Mouse (Mus musculus) cerebral cortex, adult 2 months (tissue): Measurements from ENCODE around the gene Pnpla3.

ENCODE experiments used
- WGBS: fragments of 180-500 bp; shearing (Covaris S2); methylation state at CpG from one replicate; pipeline ENCODE4 v1.1.7; 2018; 5-methylcytosine and 5-hydroxymethylcytosine counted together

The Pnpla3 gene

DNA sequence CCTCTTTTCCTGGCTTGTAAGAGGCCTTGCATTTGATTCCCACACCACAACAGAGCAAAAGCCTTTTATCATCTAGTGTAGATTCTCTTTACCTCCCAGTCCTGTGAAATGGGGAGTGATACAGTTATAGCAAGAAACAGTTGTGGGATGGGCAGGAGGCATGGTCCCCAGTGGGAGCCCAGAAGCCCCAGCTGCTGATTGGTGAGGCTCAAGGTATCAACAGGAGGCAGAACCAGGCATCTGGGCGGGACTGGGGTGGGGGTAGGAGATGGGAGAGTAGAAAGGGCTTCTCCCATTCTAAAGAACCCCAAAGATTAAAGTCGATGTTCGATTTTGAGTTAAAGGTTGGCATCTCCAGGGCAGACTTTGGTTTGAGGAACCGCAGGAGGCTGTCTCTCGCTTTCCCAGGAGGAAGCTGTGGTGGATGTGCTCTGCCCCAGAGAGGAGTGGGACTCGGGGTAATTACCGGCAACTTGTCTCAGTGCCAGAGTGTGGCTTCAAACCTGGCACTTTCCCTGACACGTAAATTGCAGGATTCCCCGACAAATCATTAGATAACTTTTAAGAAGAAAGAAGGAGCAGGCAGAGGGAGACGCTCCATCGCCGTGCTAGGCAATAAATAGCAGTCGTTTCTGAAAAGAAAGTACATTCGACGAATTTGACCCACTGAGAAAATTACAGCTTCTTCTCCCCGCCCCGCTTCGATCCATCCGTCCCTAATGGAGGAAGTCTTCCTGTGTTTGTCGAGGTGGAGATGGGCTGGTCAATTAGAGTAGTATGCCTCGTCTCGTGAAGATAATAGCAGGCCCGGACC, 50.5 kb downstream of the Pnpla3 start:
- WGBS = 58% methylated on average over 23 of the region's 23 CpGs

DNA sequence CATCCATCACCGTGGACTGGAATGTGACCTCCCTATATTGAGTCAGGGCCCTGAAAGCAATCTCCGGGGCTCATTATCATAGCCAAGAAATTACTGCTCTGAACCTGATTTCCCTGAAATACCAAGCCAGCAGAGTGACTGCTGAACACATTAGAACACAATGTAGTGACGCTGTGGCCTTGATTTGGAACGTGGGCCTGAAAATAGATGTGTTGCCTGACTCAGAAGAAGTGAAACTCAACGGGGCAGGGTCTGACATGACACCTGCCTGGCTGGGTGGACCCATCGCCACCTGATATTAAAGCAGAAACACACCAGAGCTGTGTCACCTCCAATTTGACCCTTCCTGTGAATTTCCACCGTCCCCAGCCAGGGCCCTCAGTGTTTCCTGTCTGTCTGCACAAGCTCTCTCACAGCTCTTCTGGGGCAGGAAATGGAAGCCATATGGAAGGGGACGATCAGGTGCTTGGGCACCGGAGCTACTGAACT, 51.2 kb downstream of the Pnpla3 start:
- 40% methylated on average over 9 of the region's 9 CpGs for WGBS

- WGBS = 68% methylated on average over 5 of the region's 5 CpGs
These were observed 53.9 kb downstream of the Pnpla3 start for GRCm38 (mm10) chr15:84221539-84221938.

DNA sequence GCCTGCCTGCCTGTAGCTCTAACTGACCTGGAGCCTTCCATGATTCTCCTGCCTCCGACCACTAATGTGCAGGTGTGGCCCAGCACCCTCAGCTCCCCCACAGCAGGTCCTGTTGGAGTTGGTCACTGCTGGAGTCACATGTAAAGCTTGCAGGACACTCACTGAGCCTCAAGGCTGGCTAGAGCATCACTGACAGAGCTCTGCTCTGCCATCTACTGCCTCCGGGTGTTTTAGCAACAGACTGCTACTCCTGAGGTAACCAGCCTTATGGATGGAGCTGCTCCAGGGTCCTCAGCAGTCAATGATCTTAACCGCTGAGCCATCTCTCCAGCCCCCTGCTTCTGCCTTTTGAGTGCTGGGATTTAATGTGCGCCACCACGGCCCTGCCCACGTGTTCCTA, 55.8 kb downstream of the Pnpla3 start:
- WGBS = 38% methylated on average over 6 of the region's 6 CpGs

DNA sequence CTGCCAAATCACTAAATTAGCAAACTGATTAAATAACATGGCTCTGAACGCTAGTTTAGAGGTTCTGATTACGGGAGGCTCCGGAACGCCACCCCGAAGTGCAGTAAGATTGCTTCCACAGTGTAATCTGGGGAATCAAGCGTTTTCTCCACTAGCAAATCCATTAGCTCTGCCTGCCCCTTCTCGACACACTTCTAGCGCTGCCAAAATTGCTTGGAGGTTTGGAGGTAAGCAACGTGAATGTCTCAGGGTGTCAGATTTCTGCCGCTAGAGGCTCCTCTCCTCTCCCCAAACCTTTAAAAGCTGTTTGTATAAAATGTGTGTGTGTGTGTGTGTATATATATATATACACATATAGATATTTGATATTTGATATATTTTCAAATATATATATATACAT, 57.1 kb downstream of the Pnpla3 start:
- 39% methylated on average over 10 of the region's 10 CpGs for WGBS

DNA sequence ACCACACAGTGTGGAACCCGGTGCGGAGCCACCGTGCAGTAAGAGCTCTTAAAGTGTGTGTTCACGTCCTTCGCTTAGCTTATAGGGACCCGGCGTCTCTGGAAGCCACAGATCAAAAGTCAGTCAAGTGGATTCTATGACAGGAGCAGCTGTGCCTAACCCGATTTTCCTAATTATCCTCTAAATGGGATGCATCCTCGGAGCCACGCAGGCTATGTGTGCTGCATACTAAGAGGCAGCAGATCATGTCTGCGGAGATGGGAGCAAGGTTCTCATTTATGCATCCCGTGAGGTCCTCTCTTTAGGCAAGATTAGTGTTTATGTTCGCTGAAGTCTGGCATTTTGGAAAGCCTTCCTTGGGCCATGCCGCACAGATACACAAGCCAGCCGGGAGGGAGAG, 59.3 kb downstream of the Pnpla3 start:
- 81% methylated on average over 15 of the region's 15 CpGs for WGBS

- 32% methylated on average over 5 of the region's 5 CpGs for WGBS
These were observed 63.0 kb downstream of the Pnpla3 start for GRCm38 (mm10) chr15:84230661-84231060.

DNA sequence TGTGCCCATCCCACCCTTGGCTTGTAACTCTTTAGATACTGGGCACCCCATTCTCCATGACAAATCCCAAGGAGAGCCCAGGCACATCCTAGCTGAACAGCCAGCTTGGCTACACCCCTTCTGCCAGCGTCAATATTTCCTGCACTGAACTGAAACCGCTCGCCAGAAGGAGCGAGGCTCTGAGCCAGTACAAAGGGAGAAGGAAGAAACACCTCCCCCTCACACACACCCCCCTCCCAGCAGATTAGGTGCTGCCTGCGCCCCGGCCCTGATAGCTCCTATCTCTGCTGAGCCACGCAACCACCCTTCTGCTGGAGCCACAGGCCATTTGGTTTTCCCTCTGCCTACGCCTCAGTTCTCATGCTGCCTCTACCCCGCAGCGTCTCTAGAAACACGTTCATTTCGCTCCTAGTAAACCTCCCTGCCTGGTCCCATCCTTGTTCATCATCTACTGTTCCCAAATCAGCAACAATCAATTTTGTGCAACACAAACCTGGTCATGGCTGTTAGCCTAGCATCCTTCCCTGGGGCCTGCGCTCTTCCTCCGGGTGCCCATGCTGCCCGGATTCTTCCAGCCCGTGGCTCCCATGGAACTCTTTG, 63.6 kb downstream of the Pnpla3 start:
- WGBS = 10% methylated on average over 16 of the region's 16 CpGs

DNA sequence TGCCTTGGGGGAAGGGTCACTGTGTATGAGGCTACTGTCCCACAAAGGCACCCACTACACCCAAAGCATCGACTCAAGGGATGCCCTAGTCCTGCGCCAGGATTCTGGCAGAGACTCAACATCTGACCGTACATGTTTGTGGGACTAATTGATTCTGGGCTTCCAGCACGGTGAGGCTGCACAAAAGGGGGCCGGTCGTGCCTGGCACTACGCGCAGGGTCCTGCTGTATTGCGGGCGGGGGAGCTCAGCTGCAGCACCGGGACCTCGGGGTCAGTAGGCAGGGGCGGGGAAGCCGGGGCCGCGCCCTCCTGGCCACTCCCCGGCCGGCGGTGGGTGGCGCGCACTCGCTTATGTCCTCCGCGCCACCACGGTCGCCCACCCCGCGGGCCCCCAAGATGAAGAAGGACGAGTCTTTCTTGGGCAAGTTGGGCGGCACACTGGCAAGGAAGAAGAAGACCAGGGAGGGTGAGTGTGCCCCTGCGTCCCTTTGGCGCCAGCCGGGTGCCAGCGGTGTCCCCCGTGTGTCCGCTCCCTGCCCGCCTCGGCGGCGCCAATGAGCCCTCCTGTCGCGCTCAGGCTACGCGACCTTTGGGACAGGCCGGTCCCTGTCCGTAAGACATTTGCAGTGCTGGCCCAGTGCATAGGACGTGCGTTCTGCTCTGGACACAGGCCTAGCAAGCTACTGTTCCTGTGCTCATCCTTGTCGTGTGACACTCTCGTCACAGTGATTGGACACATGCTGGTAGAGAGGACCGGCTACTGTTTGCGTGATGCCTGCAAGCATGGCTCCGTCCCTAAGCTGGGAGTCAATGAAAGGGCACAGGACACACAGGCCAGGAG, 64.3 kb downstream of the Pnpla3 start, which contains the start of gene Parvb:
TSS of gene Parvb (plus strand) at position 323 of the 841 bp plus-strand sequence.
- 4% methylated on average over 53 of the region's 53 CpGs for WGBS

- 56% methylated on average over 8 of the region's 8 CpGs for WGBS
These were observed 65.0 kb downstream of the Pnpla3 start for GRCm38 (mm10) chr15:84232609-84233008.

DNA sequence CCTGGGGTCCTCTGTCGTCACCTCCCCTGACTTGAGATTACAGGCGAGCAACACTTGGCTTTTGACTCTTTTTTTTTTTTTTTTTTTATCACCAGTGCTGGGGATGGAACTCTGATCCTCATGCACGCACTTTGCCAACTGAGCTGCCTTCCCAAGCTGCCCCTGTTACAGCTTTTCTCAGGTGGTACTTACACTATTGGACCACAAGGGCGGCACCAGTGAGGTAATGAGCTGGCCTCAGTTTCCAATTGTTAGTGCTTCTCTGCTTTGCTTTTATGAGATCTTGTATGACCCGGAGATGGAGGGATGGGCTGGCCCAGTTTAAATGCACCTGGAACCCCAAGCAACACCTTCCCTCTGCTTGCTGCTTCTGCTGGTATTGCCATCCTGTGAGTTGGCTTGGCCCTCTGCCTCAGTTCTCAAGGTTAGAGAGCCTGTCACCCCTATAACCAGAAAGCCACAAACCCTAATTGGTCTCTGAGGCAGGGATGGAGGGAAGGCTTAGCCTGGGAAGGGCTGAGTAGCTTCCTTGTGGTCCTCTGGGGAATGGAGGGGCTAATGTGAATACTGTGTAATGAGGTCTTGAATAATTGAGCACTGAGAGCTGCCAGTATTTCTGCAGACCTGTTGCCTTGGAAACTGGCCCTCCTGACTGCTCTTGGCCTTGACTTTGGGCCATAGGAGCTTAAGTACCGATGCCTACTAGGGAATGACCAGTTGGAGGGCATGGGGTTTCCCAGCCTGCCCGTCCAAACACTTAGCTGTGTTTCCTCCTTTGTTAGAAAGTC, 67.4 kb downstream of the Pnpla3 start:
- WGBS = 80% methylated on average over 7 of the region's 7 CpGs

- WGBS = 72% methylated on average over 7 of the region's 7 CpGs
These were observed 68.0 kb downstream of the Pnpla3 start for GRCm38 (mm10) chr15:84235646-84236045.
